Mouse (Mus musculus): ENCODE measurements around the gene Grm2.

DNA sequence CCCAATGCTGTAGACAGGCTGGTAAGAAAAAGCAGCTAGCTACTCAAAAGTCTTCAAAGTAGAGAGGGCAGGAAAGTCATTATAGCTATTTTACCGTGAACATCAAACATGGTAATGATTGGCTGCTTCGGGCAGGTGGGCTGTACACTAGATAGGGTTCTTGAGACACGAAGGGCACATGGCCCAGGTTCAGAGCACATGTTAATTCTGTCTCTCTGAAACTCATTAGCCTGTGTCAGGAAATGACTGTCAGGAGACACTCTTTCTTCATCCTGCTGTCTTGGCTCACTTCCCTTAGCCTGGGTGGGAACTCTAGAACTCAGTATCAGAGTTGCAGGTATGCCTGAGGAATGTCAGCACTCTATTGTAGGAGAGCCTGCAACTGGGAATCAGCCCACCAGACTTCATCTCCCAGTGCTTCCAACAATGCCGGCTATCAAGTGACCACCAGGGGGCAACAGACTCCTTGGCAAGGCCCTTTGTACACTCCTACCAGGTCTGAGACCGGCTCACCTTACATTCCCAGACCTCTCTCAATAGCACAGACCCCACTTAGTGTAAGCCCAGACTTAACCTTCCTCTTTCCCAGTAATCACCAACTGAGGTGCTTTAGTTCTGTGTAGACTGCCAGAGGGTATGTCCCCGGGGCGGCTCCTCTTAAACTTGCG lies 31.2 kb upstream of the Grm2 start:
- TF ChIP-seq ZC3H11A (IDR thresholded peaks at IDR 0.05; ENCODE audit: borderline replicate concordance, low read depth, low read length) (0 out of 2 replicates have a peak, but pooled peaks have one; percentile 21), HCFC1 (IDR thresholded peaks at IDR 0.05; ENCODE audit: borderline replicate concordance, insufficient read depth, low read length) (no peak), CHD2 (IDR thresholded peaks at IDR 0.05; ENCODE audit: low read depth, low read length) (no peak)
